Mouse (Mus musculus) hindbrain, embryonic 13.5 days (tissue): ENCODE results near the gene Nuak1. TPM values are rescaled to one million over a fixed set of nuclear protein-coding genes. Genes with fewer than 3 reads are reported as not detected.

Experiments used
- ATAC-seq: fragments of 200-750 bp; cut with Nextera tagmentation; 2 replicates; pipeline ENCODE4 v1.8.0; 2017; ENCODE audit warnings: moderate TSS enrichment; ENCODE audit not compliant: low FRiP score
- H3K27ac ChIP-seq: fragments of 300-500 bp; sonication (generic); 2 replicates; pipeline ENCODE4 v1.5.1; 2015; ENCODE audit warnings: inconsistent platforms, mild to moderate bottlenecking, moderate library complexity
- H3K27me3 ChIP-seq: fragments of 300-500 bp; sonication (generic); 2 replicates; pipeline ENCODE4 v1.6.1; 2015; ENCODE audit warnings: mild to moderate bottlenecking, inconsistent platforms
- H3K36me3 ChIP-seq: fragments of 300-500 bp; sonication (generic); 2 replicates; pipeline ENCODE4 v1.6.1; 2015; ENCODE audit warnings: mild to moderate bottlenecking, inconsistent platforms
- H3K4me1 ChIP-seq: fragments of 300-500 bp; sonication (generic); replicated peaks from 2 replicates; pipeline ENCODE4 v1.6.1; 2015; ENCODE audit warnings: inconsistent platforms
- H3K4me2 ChIP-seq: fragments of 300-500 bp; sonication (generic); 2 replicates; pipeline ENCODE4 v1.6.1; 2015; ENCODE audit warnings: inconsistent platforms, mild to moderate bottlenecking, moderate library complexity
- H3K4me3 ChIP-seq: fragments of 300-500 bp; sonication (generic); 2 replicates; pipeline ENCODE4 v1.5.1; 2015; ENCODE audit warnings: mild to moderate bottlenecking, inconsistent platforms
- H3K9ac ChIP-seq: fragments of 300-500 bp; sonication (generic); 2 replicates; pipeline ENCODE4 v1.6.1; 2015; ENCODE audit warnings: mild to moderate bottlenecking, inconsistent platforms
- H3K9me3 ChIP-seq: fragments of 300-500 bp; sonication (generic); 2 replicates; pipeline ENCODE4 v1.6.1; 2016; ENCODE audit warnings: inconsistent platforms
- WGBS: fragments of 180-500 bp; shearing (Covaris S2); methylation state at CpG from one replicate; pipeline ENCODE4 v1.1.7; 2015; 5-methylcytosine and 5-hydroxymethylcytosine counted together
- polyA plus RNA-seq: library from polyadenylated mRNA; unstranded; fragments of >200 nt; fragmentation: Nextera tagmentation; extraction: Ambion mirVana; gene quantifications from 2 replicates; pipeline ENCODE4 v1.2.1, GENCODE M21; 2015

The Nuak1 gene
- polyA plus RNA-seq, 1 experiment from 2014 or later: 4.6 TPM

DNA sequence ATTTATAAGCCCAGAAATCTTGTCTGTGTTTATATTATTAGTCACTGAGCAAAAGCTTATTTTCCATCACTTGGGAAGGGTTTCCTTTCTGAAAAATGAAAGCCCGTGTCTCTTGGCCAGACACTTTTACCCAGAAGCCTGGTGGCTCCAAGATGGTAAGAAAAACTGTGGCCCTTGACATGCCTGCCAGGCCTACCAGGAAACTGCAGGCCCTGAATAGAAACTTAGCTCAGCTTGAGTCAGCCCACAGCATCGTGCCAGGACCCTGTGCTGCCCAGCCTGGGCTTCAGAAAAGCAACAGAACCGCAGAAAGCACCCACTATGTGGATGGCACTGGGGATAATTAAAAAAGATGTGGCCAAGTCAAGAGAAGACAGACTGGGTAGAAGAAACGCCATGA is 43.1 kb downstream of the Nuak1 start:
- WGBS: 82% methylated on average over 4 of the region's 4 CpGs
- Histone ChIP-seq H3K36me3 (0 out of 2 replicates have a peak, but pooled peaks cover 3% of the 10 kb centered on the region), H3K4me2 (no peak overlapping the region), H3K4me3 (no peak overlapping the region), H3K9ac (no peak overlapping the region), H3K27me3 (no peaks in the 10 kb centered on the region), H3K4me1 (peaks cover 69% of the 10 kb centered on the region), H3K9me3 (no peaks in the 10 kb centered on the region), H3K27ac (no peak overlapping the region)
- no peak for ATAC-seq

DNA sequence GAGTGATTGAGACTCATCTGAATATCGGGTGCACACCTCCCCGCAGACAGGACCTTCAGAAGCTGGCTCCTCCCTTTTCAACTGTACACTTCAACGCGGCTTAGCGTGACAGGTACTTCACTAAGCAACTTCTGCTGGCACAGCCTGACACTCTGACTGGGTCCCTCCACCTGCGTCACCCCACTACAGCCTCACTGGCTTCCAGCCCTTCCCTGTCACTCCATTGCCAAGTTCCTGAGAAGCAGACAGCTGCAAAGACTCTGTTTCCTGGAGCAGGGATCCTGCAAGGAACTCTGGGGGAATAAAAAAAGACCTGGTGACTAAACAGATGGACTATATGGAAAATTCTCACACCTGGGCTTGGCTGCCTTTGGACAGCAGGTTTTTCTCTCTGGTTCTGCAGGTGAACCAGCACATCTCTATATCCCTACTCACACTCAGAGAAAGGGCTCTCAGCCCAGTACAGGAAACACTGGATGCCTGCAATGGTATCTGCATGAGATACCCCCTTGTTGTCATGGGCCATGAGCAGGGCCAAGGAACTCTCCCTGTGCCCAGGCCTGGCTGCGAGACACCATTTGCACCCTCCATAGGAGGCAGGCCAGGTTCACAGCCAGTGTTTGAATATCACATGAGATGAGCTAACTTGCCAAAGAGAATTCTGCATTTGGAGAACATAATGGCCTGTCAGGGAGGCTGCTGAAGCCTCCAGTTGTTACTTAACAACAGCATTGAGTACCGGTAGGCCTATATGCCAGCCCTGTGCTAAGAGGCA is 44.3 kb downstream of the Nuak1 start:
- Histone ChIP-seq H3K4me2 (no peak overlapping the region), H3K4me3 (no peak overlapping the region), H3K27me3 (no peaks in the 10 kb centered on the region), H3K27ac (peak overlapping the region; percentile 58; the same call in 1 of the 2 replicates), H3K4me1 (peaks cover 62% of the 10 kb centered on the region), H3K9me3 (no peaks in the 10 kb centered on the region), H3K9ac (0 out of 2 replicates have a peak overlapping the region, but pooled peaks have one; percentile 4), H3K36me3 (0 out of 2 replicates have a peak, but pooled peaks cover 3% of the 10 kb centered on the region)
- no peak for ATAC-seq
- 85% methylated on average over 8 of the region's 8 CpGs for WGBS

- no peak for ATAC-seq
These were observed 45.1 kb downstream of the Nuak1 start for GRCm38 (mm10) chr10:84395259-84395658.

DNA sequence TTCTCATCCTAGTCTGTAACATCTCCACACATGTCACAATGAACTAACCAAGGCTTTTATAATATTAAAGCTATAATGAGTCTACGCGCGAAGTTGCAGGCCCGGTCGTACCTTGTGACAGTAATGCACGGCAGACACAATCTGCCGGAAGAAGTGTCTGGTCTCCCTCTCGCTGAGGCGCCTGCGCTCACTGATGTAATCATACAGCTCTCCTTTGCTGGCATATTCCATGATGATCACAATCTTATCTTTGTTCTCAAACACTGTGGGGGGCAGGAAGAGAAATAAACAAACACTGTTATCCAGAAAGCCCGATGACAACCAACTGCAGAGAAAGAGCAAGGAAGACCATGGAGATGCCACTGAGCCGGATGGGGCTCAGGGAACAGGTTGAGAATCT is 46.5 kb downstream of the Nuak1 start:
- 81% methylated on average over 12 of the region's 12 CpGs for WGBS
- ATAC-seq: no peak
- H3K9ac ChIP-seq: peak overlapping the region; percentile 19; the same call in 1 of the 2 replicates
- H3K4me1 ChIP-seq: peaks cover 58% of the 10 kb centered on the region
- no peak overlapping the region for H3K4me3 ChIP-seq
- peaks cover 8% of the 10 kb centered on the region; the same call in 1 of the 2 replicates for H3K36me3 ChIP-seq
- H3K9me3 ChIP-seq: no peaks in the 10 kb centered on the region
- H3K4me2 ChIP-seq: no peak overlapping the region
- H3K27me3 ChIP-seq: no peaks in the 10 kb centered on the region
- peak overlapping the region; percentile 49; the same call in 1 of the 2 replicates for H3K27ac ChIP-seq

More at GRCm38 (mm10) chr10:84395259-84395658, 45.1 kb downstream of the Nuak1 start:
- H3K27me3 ChIP-seq: no peaks in the 10 kb centered on the region
- 0 out of 2 replicates have a peak, but pooled peaks cover 3% of the 10 kb centered on the region for H3K36me3 ChIP-seq
- H3K4me3 ChIP-seq: no peak overlapping the region
- H3K9me3 ChIP-seq: no peaks in the 10 kb centered on the region
- no peak overlapping the region for H3K4me2 ChIP-seq
- H3K9ac ChIP-seq: no peak overlapping the region
- H3K27ac ChIP-seq: no peak overlapping the region
- WGBS: 78% methylated on average over 5 of the region's 5 CpGs
- peaks cover 54% of the 10 kb centered on the region for H3K4me1 ChIP-seq

- 76% methylated on average over 9 of the region's 9 CpGs for WGBS
These were observed 47.0 kb downstream of the Nuak1 start for GRCm38 (mm10) chr10:84393405-84393804.

DNA sequence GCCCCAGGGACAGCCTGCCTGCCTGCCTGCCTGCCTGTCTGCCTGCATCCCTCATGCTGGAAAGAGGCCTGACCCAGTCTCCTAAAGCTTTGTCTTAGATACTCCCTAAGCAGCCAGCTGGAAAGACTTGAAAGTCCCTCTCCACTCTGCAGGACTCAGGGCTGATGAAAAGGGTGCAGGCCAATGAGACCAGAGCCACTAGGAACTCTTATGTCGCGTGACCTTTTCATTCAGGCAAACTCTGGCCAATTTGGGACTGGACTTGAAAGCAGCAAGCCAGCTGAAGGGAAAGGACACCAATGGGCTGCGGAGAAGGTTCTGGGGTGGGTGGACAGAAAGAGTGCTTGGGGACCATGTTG is 47.7 kb downstream of the Nuak1 start:
- ATAC-seq: peak; percentile 16; the same call in 1 of the 2 replicates

More at GRCm38 (mm10) chr10:84393405-84393804, 47.0 kb downstream of the Nuak1 start:
- Histone ChIP-seq H3K27me3 (no peaks in the 10 kb centered on the region), H3K27ac (no peak overlapping the region), H3K36me3 (peaks cover 8% of the 10 kb centered on the region; the same call in 1 of the 2 replicates), H3K9me3 (no peaks in the 10 kb centered on the region), H3K4me2 (no peak overlapping the region), H3K4me1 (peaks cover 63% of the 10 kb centered on the region), H3K9ac (peak overlapping the region; percentile 19; the same call in 1 of the 2 replicates), H3K4me3 (no peak overlapping the region)
- no peak for ATAC-seq

DNA sequence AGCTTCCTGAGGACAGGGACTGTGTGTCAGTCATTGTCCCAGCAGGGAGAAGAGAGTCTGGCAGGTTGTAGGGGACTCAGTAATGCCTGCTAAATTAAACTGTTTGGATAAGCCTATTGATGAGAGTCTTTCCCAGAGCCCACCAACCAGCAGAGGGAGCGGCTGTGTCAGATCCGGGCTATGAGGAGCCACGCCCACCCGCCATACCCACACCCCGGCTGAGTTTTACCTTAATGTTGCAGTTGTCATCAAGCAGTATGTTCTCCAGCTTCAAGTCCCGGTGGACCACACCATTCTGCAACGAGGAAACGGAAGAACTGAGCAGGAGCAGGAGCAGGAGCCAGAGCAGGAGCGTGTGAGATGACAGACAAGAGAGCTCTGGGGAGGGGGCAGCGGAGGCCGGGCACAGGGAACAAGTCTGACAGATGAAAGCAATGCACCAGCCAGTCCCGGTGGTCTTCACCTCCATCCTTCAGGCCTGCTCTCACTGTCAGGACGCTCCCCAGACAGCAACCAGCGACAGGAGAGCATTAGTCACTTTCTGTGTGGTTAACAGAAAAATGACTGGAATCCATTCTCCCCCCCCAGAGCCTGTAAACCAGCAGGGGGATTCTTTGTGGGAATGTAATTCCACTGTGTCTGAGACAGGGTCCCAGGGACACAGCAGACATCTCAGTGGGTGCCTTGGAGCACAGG is 48.2 kb downstream of the Nuak1 start:
- H3K9ac ChIP-seq: peak overlapping the region; percentile 26; the same call in 1 of the 2 replicates
- H3K27ac ChIP-seq: peak overlapping the region; percentile 69
- peak; percentile 27; the same call in 1 of the 2 replicates for ATAC-seq
- WGBS: 13% methylated on average over 14 of the region's 14 CpGs
- H3K36me3 ChIP-seq: peaks cover 8% of the 10 kb centered on the region; the same call in 1 of the 2 replicates
- 0 out of 2 replicates have a peak overlapping the region, but pooled peaks have one; percentile 0 for H3K4me3 ChIP-seq
- peaks cover 76% of the 10 kb centered on the region for H3K4me1 ChIP-seq
- no peaks in the 10 kb centered on the region for H3K27me3 ChIP-seq
- H3K4me2 ChIP-seq: peak overlapping the region; percentile 19; the same call in 1 of the 2 replicates
- H3K9me3 ChIP-seq: no peaks in the 10 kb centered on the region

More for the DNA sequence above, 47.7 kb downstream of the Nuak1 start:
- H3K27me3 ChIP-seq: no peaks in the 10 kb centered on the region
- H3K36me3 ChIP-seq: peaks cover 8% of the 10 kb centered on the region; the same call in 1 of the 2 replicates
- peak overlapping the region; percentile 69 for H3K27ac ChIP-seq
- H3K4me2 ChIP-seq: no peak overlapping the region
- no peaks in the 10 kb centered on the region for H3K9me3 ChIP-seq
- WGBS: 58% methylated on average over 3 of the region's 3 CpGs
- peaks cover 70% of the 10 kb centered on the region for H3K4me1 ChIP-seq
- no peak overlapping the region for H3K4me3 ChIP-seq
- H3K9ac ChIP-seq: peak overlapping the region; percentile 26; the same call in 1 of the 2 replicates

GRCm38 (mm10) chr10:84389707-84390106 is 50.7 kb downstream of the Nuak1 start:
- no peak overlapping the region for H3K4me2 ChIP-seq
- H3K27ac ChIP-seq: no peak overlapping the region
- H3K9ac ChIP-seq: no peak overlapping the region
- H3K9me3 ChIP-seq: no peaks in the 10 kb centered on the region
- peaks cover 8% of the 10 kb centered on the region; the same call in 1 of the 2 replicates for H3K36me3 ChIP-seq
- WGBS: 45% methylated on average over 5 of the region's 5 CpGs
- no peak for ATAC-seq
- H3K4me1 ChIP-seq: peaks cover 79% of the 10 kb centered on the region
- no peaks in the 10 kb centered on the region for H3K27me3 ChIP-seq
- H3K4me3 ChIP-seq: no peak overlapping the region

DNA sequence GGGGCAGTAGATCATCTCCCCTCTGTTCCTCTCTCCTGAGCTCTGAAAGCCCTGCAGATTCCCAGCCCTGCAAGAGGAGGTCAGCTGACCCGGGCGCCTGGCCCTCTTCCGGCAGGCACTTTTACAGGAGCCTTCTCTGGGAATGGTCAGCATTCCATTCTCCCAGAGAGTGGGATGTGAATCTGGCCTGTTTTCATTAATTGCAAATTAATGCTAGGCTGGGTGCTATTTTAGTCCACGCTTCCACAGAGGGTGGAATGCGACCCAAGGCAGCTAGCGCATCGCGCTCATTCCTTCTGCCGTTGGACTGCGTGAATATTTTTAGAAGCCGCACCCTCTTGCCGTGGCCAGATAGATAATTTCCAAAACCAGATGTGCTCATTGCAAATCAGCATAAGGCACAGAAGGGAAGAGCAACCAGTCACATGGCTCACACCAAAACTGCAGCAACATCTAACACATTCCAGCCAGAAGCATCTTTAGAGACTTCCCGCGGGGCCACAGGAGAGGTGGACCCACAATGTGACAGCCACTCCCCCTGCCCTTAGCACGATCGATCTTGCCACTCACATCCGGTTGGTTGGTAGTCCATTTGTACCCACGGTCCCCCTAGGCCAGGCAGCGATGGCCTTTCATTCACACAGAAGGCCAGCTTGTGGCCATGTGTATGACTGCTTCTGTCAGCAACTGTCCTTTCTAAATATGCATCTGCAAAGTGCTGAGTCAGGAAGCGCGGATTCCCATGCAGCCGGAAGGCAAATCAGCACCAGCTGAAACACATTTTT is 51.8 kb downstream of the Nuak1 start:
- Histone ChIP-seq H3K4me1 (peaks cover 75% of the 10 kb centered on the region), H3K27me3 (no peaks in the 10 kb centered on the region), H3K36me3 (peaks cover 7% of the 10 kb centered on the region; the same call in 1 of the 2 replicates), H3K4me3 (no peak overlapping the region), H3K9me3 (no peaks in the 10 kb centered on the region), H3K27ac (peak overlapping the region; percentile 60), H3K9ac (0 out of 2 replicates have a peak overlapping the region, but pooled peaks have one; percentile 20), H3K4me2 (0 out of 2 replicates have a peak overlapping the region, but pooled peaks have one; percentile 11)
- WGBS: 34% methylated on average over 22 of the region's 22 CpGs
- peak; percentile 15; the same call in 1 of the 2 replicates for ATAC-seq

DNA sequence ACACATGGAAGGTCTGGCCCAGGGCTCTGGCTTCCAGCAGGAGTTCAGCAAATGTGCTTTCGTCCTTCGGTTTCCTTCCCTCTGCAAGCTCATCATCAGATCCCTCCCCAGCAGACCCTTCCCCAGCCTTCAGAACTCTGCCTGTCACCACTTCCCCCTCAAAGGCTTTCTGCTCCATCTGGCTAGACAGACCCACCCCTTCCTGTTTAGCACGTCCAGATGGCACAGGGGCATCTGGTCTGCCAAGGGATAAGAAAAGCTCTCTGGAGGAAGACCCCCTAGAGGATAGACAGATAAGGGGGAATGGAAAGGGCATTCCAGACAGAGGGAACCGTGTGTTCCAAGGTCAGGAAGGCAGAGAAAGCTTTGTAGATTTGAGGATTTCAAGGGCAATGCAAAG is 53.1 kb downstream of the Nuak1 start:
- Histone ChIP-seq H3K36me3 (peaks cover 5% of the 10 kb centered on the region; the same call in 1 of the 2 replicates), H3K4me2 (no peak overlapping the region), H3K4me1 (peaks cover 75% of the 10 kb centered on the region), H3K9me3 (no peaks in the 10 kb centered on the region), H3K27ac (0 out of 2 replicates have a peak overlapping the region, but pooled peaks have one; percentile 24), H3K4me3 (no peak overlapping the region), H3K27me3 (no peaks in the 10 kb centered on the region), H3K9ac (no peak overlapping the region)
- 28% methylated on average over 4 of the region's 4 CpGs for WGBS
- ATAC-seq: no peak; the same call in 1 of the 2 replicates

GRCm38 (mm10) chr10:84386625-84387242 is 53.7 kb downstream of the Nuak1 start:
- no peak overlapping the region for H3K9ac ChIP-seq
- 55% methylated on average over 13 of the region's 13 CpGs for WGBS
- H3K27me3 ChIP-seq: no peaks in the 10 kb centered on the region
- ATAC-seq: no peak
- no peaks in the 10 kb centered on the region for H3K9me3 ChIP-seq
- H3K27ac ChIP-seq: peak overlapping the region; percentile 24; the same call in 1 of the 2 replicates
- peaks cover 5% of the 10 kb centered on the region; the same call in 1 of the 2 replicates for H3K36me3 ChIP-seq
- peaks cover 69% of the 10 kb centered on the region for H3K4me1 ChIP-seq
- no peak overlapping the region for H3K4me2 ChIP-seq
- no peak overlapping the region for H3K4me3 ChIP-seq
